Mouse (Mus musculus) thymus, adult 2 months (tissue): ENCODE measurements around the gene Ap3b1.

Source experiments
- CTCF ChIP-seq: fragments of 200-500 bp; IDR thresholded peaks from 2 replicates; pipeline ENCODE4 v1.5.1; 2012; ENCODE audit warnings: mild to moderate bottlenecking, control low read depth, low read length, moderate library complexity, borderline replicate concordance; ENCODE audit not compliant: control insufficient read depth, poor library complexity, insufficient read depth; ENCODE audit errors: extremely low read depth
- POLR2A ChIP-seq: fragments of 200-500 bp; IDR thresholded peaks from 2 replicates; pipeline ENCODE4 v1.6.1; 2012; ENCODE audit warnings: mild to moderate bottlenecking, low read length, control low read depth, moderate library complexity; ENCODE audit not compliant: control insufficient read depth, poor library complexity, insufficient read depth; ENCODE audit errors: extremely low read depth

- no peak for TF ChIP-seq POLR2A
- no peak for TF ChIP-seq CTCF
These were observed 164.5 kb downstream of the Ap3b1 start for GRCm38 (mm10) chr13:94523213-94523612.
